Mouse (Mus musculus): ENCODE results near the gene Cdk9. TPM values are rescaled to one million over a fixed set of nuclear protein-coding genes. Genes with fewer than 3 reads are reported as not detected.

Gene Cdk9
- polyA plus RNA-seq, 1 experiment from 2014 or later, result 83.8 TPM

- H3K27ac ChIP-seq (ENCODE audit: low read depth), result peak overlapping the region; percentile 64
- DNase-seq (ENCODE audit: low spot score) (peak; percentile 96), ATAC-seq (replicated peaks; ENCODE audit: low FRiP score, low TSS enrichment, low read depth) (peak; percentile 97)
- no peaks in the 10 kb centered on the region for H3K9me3 ChIP-seq (ENCODE audit: control insufficient read depth, low read length)
- peak overlapping the region; percentile 70 for H3K4me2 ChIP-seq (ENCODE audit: low read length)
- H3K4me3 ChIP-seq (ENCODE audit: low read depth, low read length), result peak overlapping the region; percentile 80
- H3K4me1 ChIP-seq (replicated peaks; ENCODE audit: control insufficient read depth, insufficient read depth, low read length), result peaks cover 15% of the 10 kb centered on the region
- peak overlapping the region; percentile 81 for H3K9ac ChIP-seq (ENCODE audit: low read length)
- no peaks in the 10 kb centered on the region; the same call in 1 of the 2 replicates for H3K36me3 ChIP-seq (ENCODE audit: control insufficient read depth, insufficient read depth, low read length)
- H3K27me3 ChIP-seq (replicated peaks; ENCODE audit: control insufficient read depth, insufficient read depth, low read length), result no peaks in the 10 kb centered on the region
- under 1% methylated on average over 51 of the region's 51 CpGs for WGBS
Measured at GRCm38 (mm10) chr2:32693823-32694411, 19.0 kb downstream of the Cdk9 start.

DNA sequence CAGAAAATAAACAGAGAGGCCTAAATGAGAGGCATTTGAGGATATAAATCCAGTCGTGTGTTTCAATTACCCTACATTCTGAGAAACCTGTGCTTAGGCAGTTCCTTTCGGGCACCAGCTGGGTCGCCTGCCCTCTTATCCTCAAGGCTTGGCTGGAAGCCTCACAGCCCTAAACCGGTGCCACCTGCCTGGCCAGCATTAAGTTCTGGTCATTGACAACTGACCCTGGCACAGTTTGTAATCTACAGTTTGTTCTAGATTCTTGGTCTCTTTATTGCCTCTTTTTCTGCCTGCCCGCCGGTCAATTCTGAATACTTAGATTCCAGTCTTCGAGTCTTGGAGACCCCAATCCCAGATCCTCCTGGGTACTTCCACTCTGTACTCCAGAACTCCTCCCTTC lies 19.6 kb downstream of the Cdk9 start:
- DNase-seq (ENCODE audit: low spot score), result no peak
- no peak overlapping the region for H3K27ac ChIP-seq (ENCODE audit: low read depth)
- H3K36me3 ChIP-seq (ENCODE audit: control insufficient read depth, insufficient read depth, low read length), result peaks cover 2% of the 10 kb centered on the region; the same call in 1 of the 2 replicates
- peak overlapping the region; percentile 80 for H3K4me3 ChIP-seq (ENCODE audit: low read depth, low read length)
- ATAC-seq (replicated peaks; ENCODE audit: low FRiP score, low TSS enrichment, low read depth), result no peak
- 18% methylated on average over 7 of the region's 7 CpGs for WGBS
- H3K9me3 ChIP-seq (ENCODE audit: control insufficient read depth, low read length), result no peaks in the 10 kb centered on the region
- H3K27me3 ChIP-seq (replicated peaks; ENCODE audit: control insufficient read depth, insufficient read depth, low read length), result no peaks in the 10 kb centered on the region
- H3K9ac ChIP-seq (ENCODE audit: low read length), result peak overlapping the region; percentile 81
- H3K4me1 ChIP-seq (replicated peaks; ENCODE audit: control insufficient read depth, insufficient read depth, low read length), result peaks cover 15% of the 10 kb centered on the region
- H3K4me2 ChIP-seq (ENCODE audit: low read length), result peak overlapping the region; percentile 70

DNA sequence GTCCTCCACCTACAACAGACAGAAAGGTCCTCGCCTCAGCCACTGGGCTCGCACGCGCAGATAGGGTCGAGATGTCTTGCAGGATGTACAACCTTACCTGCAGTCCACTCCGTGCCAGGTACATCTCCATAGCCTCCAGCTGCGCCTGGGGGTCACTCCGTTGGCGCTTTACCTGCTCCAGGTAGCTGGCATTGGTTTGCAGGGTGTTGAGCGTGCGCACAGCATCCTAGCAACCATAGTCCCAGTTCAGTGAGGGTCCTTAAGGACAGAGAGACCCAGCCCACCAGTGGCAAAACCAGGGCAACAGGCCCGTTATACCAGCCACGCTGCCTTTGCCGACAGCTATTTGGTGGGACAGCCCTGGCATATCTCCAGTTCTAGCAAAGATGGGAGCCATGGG lies 20.4 kb downstream of the Cdk9 start:
- Histone ChIP-seq H3K9me3 (ENCODE audit: control insufficient read depth, low read length) (no peaks in the 10 kb centered on the region), H3K27me3 (replicated peaks; ENCODE audit: control insufficient read depth, insufficient read depth, low read length) (no peaks in the 10 kb centered on the region), H3K27ac (ENCODE audit: low read depth) (no peak overlapping the region), H3K4me3 (ENCODE audit: low read depth, low read length) (no peak overlapping the region), H3K4me1 (replicated peaks; ENCODE audit: control insufficient read depth, insufficient read depth, low read length) (peaks cover 13% of the 10 kb centered on the region), H3K4me2 (ENCODE audit: low read length) (peak overlapping the region; percentile 70), H3K9ac (ENCODE audit: low read length) (no peak overlapping the region), H3K36me3 (ENCODE audit: control insufficient read depth, insufficient read depth, low read length) (peaks cover 9% of the 10 kb centered on the region)
- WGBS, result 92% methylated on average over 14 of the region's 14 CpGs
- DNase-seq (ENCODE audit: low spot score), result no peak
- ATAC-seq (replicated peaks; ENCODE audit: low FRiP score, low TSS enrichment, low read depth), result no peak

GRCm38 (mm10) chr2:32691041-32691440 lies 21.8 kb downstream of the Cdk9 start:
- Histone ChIP-seq H3K4me3 (ENCODE audit: low read depth, low read length) (no peak overlapping the region), H3K36me3 (ENCODE audit: control insufficient read depth, insufficient read depth, low read length) (peaks cover 24% of the 10 kb centered on the region), H3K9me3 (ENCODE audit: control insufficient read depth, low read length) (no peaks in the 10 kb centered on the region), H3K27ac (ENCODE audit: low read depth) (no peak overlapping the region), H3K27me3 (replicated peaks; ENCODE audit: control insufficient read depth, insufficient read depth, low read length) (no peaks in the 10 kb centered on the region), H3K4me1 (replicated peaks; ENCODE audit: control insufficient read depth, insufficient read depth, low read length) (peaks cover 13% of the 10 kb centered on the region), H3K4me2 (ENCODE audit: low read length) (no peak overlapping the region), H3K9ac (ENCODE audit: low read length) (no peak overlapping the region)
- WGBS, result 78% methylated on average over 11 of the region's 11 CpGs
- DNase-seq (ENCODE audit: low spot score) (no peak), ATAC-seq (replicated peaks; ENCODE audit: low FRiP score, low TSS enrichment, low read depth) (no peak)

- peaks cover 40% of the 10 kb centered on the region for H3K36me3 ChIP-seq (ENCODE audit: control insufficient read depth, insufficient read depth, low read length)
- WGBS, result 24% methylated on average over 5 of the region's 5 CpGs
- no peaks in the 10 kb centered on the region for H3K9me3 ChIP-seq (ENCODE audit: control insufficient read depth, low read length)
- ATAC-seq (replicated peaks; ENCODE audit: low FRiP score, low TSS enrichment, low read depth) (no peak), DNase-seq (ENCODE audit: low spot score) (peak; percentile 94)
- no peaks in the 10 kb centered on the region for H3K27me3 ChIP-seq (replicated peaks; ENCODE audit: control insufficient read depth, insufficient read depth, low read length)
- H3K4me1 ChIP-seq (replicated peaks; ENCODE audit: control insufficient read depth, insufficient read depth, low read length), result peaks cover 13% of the 10 kb centered on the region
- H3K4me2 ChIP-seq (ENCODE audit: low read length), result no peak overlapping the region
- H3K4me3 ChIP-seq (ENCODE audit: low read depth, low read length), result no peak overlapping the region
- no peak overlapping the region for H3K9ac ChIP-seq (ENCODE audit: low read length)
- no peak overlapping the region for H3K27ac ChIP-seq (ENCODE audit: low read depth)
Measured at GRCm38 (mm10) chr2:32689420-32689819, 23.5 kb downstream of the Cdk9 start.

GRCm38 (mm10) chr2:32687562-32687961 lies 25.3 kb downstream of the Cdk9 start:
- H3K36me3 ChIP-seq (ENCODE audit: control insufficient read depth, insufficient read depth, low read length), result peaks cover 57% of the 10 kb centered on the region
- H3K4me2 ChIP-seq (ENCODE audit: low read length), result no peak overlapping the region
- ATAC-seq (replicated peaks; ENCODE audit: low FRiP score, low TSS enrichment, low read depth) (no peak), DNase-seq (ENCODE audit: low spot score) (no peak)
- H3K4me1 ChIP-seq (replicated peaks; ENCODE audit: control insufficient read depth, insufficient read depth, low read length), result peaks cover 6% of the 10 kb centered on the region
- WGBS, result 93% methylated on average over 8 of the region's 8 CpGs
- no peaks in the 10 kb centered on the region for H3K9me3 ChIP-seq (ENCODE audit: control insufficient read depth, low read length)
- no peak overlapping the region for H3K27ac ChIP-seq (ENCODE audit: low read depth)
- H3K4me3 ChIP-seq (ENCODE audit: low read depth, low read length), result no peak overlapping the region
- no peaks in the 10 kb centered on the region for H3K27me3 ChIP-seq (replicated peaks; ENCODE audit: control insufficient read depth, insufficient read depth, low read length)
- H3K9ac ChIP-seq (ENCODE audit: low read length), result no peak overlapping the region

DNA sequence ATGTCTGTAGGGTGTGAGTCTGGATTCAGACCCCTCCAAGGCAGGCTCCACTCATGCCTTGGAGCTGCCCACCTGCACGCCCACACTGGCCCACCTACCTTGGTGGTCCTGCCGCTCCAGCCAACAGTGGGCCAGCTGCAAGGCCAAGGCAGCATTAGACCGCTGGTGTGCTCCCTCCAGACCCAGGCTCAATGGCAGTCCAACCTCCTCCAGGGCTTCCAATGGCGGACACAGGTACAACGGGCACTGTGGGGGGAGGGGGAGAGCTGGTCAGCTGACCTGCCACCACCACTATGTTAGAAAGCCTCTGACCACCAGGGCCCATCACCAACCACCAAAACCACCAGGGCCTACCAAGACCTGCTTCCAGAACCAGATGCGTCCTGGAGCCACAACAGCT lies 26.2 kb downstream of the Cdk9 start:
- no peak overlapping the region for H3K4me2 ChIP-seq (ENCODE audit: low read length)
- H3K9me3 ChIP-seq (ENCODE audit: control insufficient read depth, low read length), result no peaks in the 10 kb centered on the region
- no peak for DNase-seq (ENCODE audit: low spot score)
- 88% methylated on average over 6 of the region's 6 CpGs for WGBS
- H3K4me1 ChIP-seq (replicated peaks; ENCODE audit: control insufficient read depth, insufficient read depth, low read length), result peaks cover 8% of the 10 kb centered on the region; the same call in 1 of the 2 replicates
- no peak overlapping the region for H3K9ac ChIP-seq (ENCODE audit: low read length)
- H3K4me3 ChIP-seq (ENCODE audit: low read depth, low read length), result no peak overlapping the region
- no peak overlapping the region for H3K27ac ChIP-seq (ENCODE audit: low read depth)
- no peak for ATAC-seq (replicated peaks; ENCODE audit: low FRiP score, low TSS enrichment, low read depth)
- H3K27me3 ChIP-seq (replicated peaks; ENCODE audit: control insufficient read depth, insufficient read depth, low read length), result no peaks in the 10 kb centered on the region
- H3K36me3 ChIP-seq (ENCODE audit: control insufficient read depth, insufficient read depth, low read length), result peaks cover 64% of the 10 kb centered on the region

- no peaks in the 10 kb centered on the region for H3K27me3 ChIP-seq (replicated peaks; ENCODE audit: control insufficient read depth, insufficient read depth, low read length)
- no peak for ATAC-seq (replicated peaks; ENCODE audit: low FRiP score, low TSS enrichment, low read depth)
- DNase-seq (ENCODE audit: low spot score), result no peak
- H3K4me3 ChIP-seq (ENCODE audit: low read depth, low read length), result no peak overlapping the region
- WGBS, result 81% methylated on average over 3 of the region's 3 CpGs
- H3K4me2 ChIP-seq (ENCODE audit: low read length), result no peak overlapping the region
- peaks cover 13% of the 10 kb centered on the region; the same call in 1 of the 2 replicates for H3K4me1 ChIP-seq (replicated peaks; ENCODE audit: control insufficient read depth, insufficient read depth, low read length)
- no peak overlapping the region for H3K9ac ChIP-seq (ENCODE audit: low read length)
- H3K36me3 ChIP-seq (ENCODE audit: control insufficient read depth, insufficient read depth, low read length), result peaks cover 69% of the 10 kb centered on the region
- H3K9me3 ChIP-seq (ENCODE audit: control insufficient read depth, low read length), result no peaks in the 10 kb centered on the region
- H3K27ac ChIP-seq (ENCODE audit: low read depth), result no peak overlapping the region
Measured at GRCm38 (mm10) chr2:32685807-32686206, 27.1 kb downstream of the Cdk9 start.
